Mouse (Mus musculus): ENCODE data around the gene Sh3rf3. TPM values are rescaled to one million over a fixed set of nuclear protein-coding genes. Genes with fewer than 3 reads are reported as not detected.

Gene Sh3rf3
- polyA plus RNA-seq, 1 experiment from 2014 or later = not detected

DNA sequence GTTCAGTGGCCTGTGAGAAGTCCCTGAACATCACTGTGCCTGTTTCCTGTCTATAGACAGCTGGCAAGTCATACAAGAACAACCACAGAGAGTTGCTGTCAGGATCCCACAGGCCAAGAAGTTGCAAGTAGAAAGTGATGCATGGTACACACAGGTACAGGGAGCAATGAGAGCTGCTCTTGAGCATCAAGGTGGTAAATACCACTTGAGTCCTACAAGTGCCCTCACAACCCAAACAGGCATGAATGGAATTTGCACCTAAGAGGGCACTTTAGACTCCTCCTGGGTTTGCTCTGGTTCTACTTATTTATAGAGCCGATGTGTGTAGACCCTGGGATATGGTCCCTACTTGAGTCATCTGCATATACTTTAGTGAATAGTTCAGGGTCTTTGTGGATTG is 159.0 kb downstream of the Sh3rf3 start:
- H3K4me2 ChIP-seq = no peak overlapping the region
- WGBS (ENCODE audit: insufficient replicate concordance) = 82% methylated on average over 1 of the region's 1 CpGs
- no peak for ATAC-seq

DNA sequence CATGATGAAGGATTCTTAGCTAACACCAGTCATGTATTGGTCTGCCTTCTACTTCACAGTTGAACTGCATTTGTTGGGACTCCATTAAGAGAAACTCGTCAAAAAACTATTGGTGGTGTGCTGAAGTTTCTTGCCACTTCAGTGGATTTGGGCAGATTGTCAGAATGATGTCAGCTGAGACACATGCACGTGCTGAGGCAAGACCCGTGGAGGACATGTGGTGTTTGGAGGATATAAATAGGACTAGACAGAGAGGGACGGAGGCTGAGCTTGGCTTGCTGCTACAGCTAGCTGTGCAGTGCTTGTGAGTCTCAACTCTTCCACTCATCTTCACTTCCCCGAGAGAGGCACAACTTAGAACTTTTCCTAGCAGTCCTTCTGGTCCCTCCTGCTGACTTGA is 161.0 kb downstream of the Sh3rf3 start:
- H3K27me3 ChIP-seq (replicated peaks) = no peaks in the 10 kb centered on the region
- H3K27ac ChIP-seq = no peak overlapping the region
- no peak for ATAC-seq
- no peaks in the 10 kb centered on the region for H3K36me3 ChIP-seq
- 55% methylated on average over 5 of the region's 5 CpGs for WGBS (ENCODE audit: insufficient replicate concordance)
- H3K4me1 ChIP-seq = no peaks in the 10 kb centered on the region
- H3K9ac ChIP-seq = no peak overlapping the region
- H3K4me3 ChIP-seq = no peak overlapping the region
- H3K4me2 ChIP-seq = no peak overlapping the region
- no peaks in the 10 kb centered on the region for H3K9me3 ChIP-seq (replicated peaks)

More for the DNA sequence above, 159.0 kb downstream of the Sh3rf3 start:
- no peak overlapping the region for H3K9ac ChIP-seq
- H3K27me3 ChIP-seq (replicated peaks) = no peaks in the 10 kb centered on the region
- H3K4me1 ChIP-seq = no peaks in the 10 kb centered on the region
- no peaks in the 10 kb centered on the region for H3K9me3 ChIP-seq (replicated peaks)
- H3K36me3 ChIP-seq = no peaks in the 10 kb centered on the region
- no peak overlapping the region for H3K27ac ChIP-seq
- no peak overlapping the region for H3K4me3 ChIP-seq

DNA sequence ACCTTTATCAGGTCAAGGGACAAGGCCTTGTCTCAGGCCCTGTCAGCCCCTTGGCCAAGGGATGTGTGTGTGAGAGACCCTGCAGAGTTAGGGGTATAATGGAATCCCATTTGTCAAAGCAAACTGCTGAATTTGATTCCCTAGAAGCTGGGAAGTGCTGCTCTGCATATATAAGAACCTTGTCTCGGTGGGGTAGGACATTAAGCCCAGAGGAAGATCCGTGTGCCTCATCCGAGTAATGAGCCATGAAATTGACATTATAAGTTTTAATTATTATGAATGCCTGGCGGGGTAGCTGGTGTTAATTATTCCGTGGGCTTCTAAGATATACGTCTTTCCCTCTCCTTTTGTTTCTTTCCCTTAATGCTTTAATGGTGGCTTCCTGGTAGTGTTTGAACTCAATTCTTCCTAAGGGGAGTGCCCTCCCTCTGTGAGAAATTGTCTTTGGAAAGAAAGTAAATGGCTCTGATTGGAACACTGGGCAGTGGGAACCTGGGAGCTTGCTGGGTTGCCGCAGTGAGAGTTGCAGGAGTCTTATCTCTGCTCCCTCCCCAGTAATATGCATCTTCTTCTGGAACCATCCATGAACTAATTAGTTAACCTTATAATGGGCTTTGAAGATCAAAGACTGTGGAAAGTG is 166.3 kb downstream of the Sh3rf3 start:
- Histone ChIP-seq H3K36me3 (no peaks in the 10 kb centered on the region), H3K4me3 (no peak overlapping the region), H3K9ac (no peak overlapping the region), H3K9me3 (replicated peaks) (no peaks in the 10 kb centered on the region), H3K27ac (no peak overlapping the region), H3K4me2 (no peak overlapping the region), H3K4me1 (no peaks in the 10 kb centered on the region), H3K27me3 (replicated peaks) (no peaks in the 10 kb centered on the region)
- 58% methylated on average over 7 of the region's 7 CpGs for WGBS (ENCODE audit: insufficient replicate concordance)
- no peak for ATAC-seq

GRCm38 (mm10) chr10:58981674-58982329 is 168.6 kb downstream of the Sh3rf3 start:
- Histone ChIP-seq H3K4me2 (no peak overlapping the region), H3K27me3 (replicated peaks) (no peaks in the 10 kb centered on the region), H3K4me1 (no peaks in the 10 kb centered on the region), H3K27ac (no peak overlapping the region), H3K9me3 (replicated peaks) (no peaks in the 10 kb centered on the region), H3K4me3 (no peak overlapping the region), H3K36me3 (no peaks in the 10 kb centered on the region), H3K9ac (no peak overlapping the region)
- ATAC-seq = no peak
- 74% methylated on average over 9 of the region's 9 CpGs for WGBS (ENCODE audit: insufficient replicate concordance)

DNA sequence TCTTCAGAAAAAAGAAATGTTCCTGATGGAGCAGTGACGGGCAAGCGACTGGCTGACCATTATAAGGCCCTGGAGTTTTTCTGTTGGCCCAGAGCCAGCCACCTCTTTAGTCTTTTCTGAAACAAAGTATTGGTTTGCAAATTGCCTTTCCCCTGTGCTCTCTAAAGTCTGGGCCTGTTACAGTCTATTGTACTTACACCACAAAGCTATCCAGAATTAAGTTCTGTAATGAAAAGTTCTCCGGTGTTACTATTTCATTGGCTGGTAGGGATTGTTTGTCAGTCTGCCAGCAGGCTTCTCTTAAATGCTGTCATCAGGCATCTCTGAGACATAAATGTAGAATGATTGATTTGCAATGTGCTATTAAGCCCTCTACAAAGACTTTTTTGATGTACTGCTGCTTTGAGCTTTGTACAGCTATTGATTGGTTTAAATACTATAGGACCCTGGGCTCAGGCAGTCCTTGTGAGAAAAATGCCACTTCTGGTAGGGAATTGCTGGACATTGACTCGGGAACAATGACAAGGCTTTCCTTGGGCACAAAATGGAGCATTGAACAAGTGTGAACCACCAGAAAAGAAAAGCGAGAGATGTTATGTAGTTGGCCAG is 169.5 kb downstream of the Sh3rf3 start:
- no peaks in the 10 kb centered on the region for H3K4me1 ChIP-seq
- H3K4me2 ChIP-seq = no peak overlapping the region
- WGBS (ENCODE audit: insufficient replicate concordance) = 70% methylated on average over 5 of the region's 5 CpGs
- no peaks in the 10 kb centered on the region for H3K9me3 ChIP-seq (replicated peaks)
- H3K4me3 ChIP-seq = no peak overlapping the region
- no peak overlapping the region for H3K9ac ChIP-seq
- H3K27ac ChIP-seq = no peak overlapping the region
- ATAC-seq = no peak
- no peaks in the 10 kb centered on the region for H3K36me3 ChIP-seq
- no peaks in the 10 kb centered on the region for H3K27me3 ChIP-seq (replicated peaks)

DNA sequence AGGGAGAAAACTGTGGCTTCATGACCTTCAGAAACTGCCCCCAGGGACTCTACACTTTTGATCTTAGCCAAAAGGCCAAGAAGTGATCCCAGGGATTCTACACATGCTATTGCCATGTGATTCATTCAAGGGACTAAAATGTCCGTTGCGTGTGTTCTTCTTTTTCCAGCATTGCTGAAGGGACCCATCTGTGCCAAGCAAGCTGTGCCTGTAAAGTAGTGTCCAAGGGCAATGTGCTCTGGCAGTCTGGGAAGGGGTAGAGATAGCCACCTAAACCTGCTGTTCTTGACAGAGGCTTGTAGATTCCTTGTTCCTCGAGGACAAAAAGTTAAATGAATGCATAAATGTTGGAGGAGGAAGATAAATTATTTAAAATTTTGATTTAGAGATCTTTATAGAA is 178.5 kb downstream of the Sh3rf3 start:
- no peak overlapping the region for H3K4me3 ChIP-seq
- no peak overlapping the region for H3K4me2 ChIP-seq
- WGBS (ENCODE audit: insufficient replicate concordance) = 59% methylated on average over 3 of the region's 3 CpGs
- no peak overlapping the region for H3K27ac ChIP-seq
- H3K4me1 ChIP-seq = no peaks in the 10 kb centered on the region
- H3K27me3 ChIP-seq (replicated peaks) = no peaks in the 10 kb centered on the region
- no peaks in the 10 kb centered on the region for H3K36me3 ChIP-seq
- no peak overlapping the region for H3K9ac ChIP-seq
- H3K9me3 ChIP-seq (replicated peaks) = no peaks in the 10 kb centered on the region
- no peak for ATAC-seq

GRCm38 (mm10) chr10:58994726-58995125 is 181.6 kb downstream of the Sh3rf3 start:
- no peaks in the 10 kb centered on the region for H3K9me3 ChIP-seq (replicated peaks)
- 43% methylated on average over 2 of the region's 2 CpGs for WGBS (ENCODE audit: insufficient replicate concordance)
- no peak overlapping the region for H3K9ac ChIP-seq
- H3K27me3 ChIP-seq (replicated peaks) = no peaks in the 10 kb centered on the region
- no peak overlapping the region for H3K4me3 ChIP-seq
- ATAC-seq = no peak
- H3K4me1 ChIP-seq = no peaks in the 10 kb centered on the region
- H3K36me3 ChIP-seq = no peaks in the 10 kb centered on the region
- no peak overlapping the region for H3K4me2 ChIP-seq
- H3K27ac ChIP-seq = no peak overlapping the region

DNA sequence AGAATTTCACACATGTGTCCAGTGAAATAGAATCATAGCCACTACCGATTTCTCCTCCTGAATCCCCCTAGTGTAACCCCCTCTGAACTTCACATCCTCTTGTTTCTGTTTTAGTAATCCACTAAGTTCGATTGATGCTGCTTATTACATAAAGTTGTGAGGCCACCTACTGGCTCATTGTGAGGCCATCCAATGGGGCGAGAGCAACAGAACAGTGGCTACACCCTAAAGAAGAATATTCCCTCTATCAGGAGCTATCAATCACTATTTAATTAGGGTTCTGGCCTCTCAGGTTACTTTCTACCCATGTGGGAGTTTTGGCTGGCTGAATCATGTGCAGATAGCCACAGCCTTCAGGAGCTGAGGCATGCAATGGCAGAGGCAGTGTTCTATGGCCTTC is 182.0 kb downstream of the Sh3rf3 start:
- Histone ChIP-seq H3K27ac (no peak overlapping the region), H3K4me1 (no peaks in the 10 kb centered on the region), H3K27me3 (replicated peaks) (no peaks in the 10 kb centered on the region), H3K9ac (no peak overlapping the region), H3K4me2 (no peak overlapping the region), H3K9me3 (replicated peaks) (no peaks in the 10 kb centered on the region), H3K4me3 (no peak overlapping the region), H3K36me3 (no peaks in the 10 kb centered on the region)
- 52% methylated on average over 3 of the region's 3 CpGs for WGBS (ENCODE audit: insufficient replicate concordance)
- no peak for ATAC-seq

DNA sequence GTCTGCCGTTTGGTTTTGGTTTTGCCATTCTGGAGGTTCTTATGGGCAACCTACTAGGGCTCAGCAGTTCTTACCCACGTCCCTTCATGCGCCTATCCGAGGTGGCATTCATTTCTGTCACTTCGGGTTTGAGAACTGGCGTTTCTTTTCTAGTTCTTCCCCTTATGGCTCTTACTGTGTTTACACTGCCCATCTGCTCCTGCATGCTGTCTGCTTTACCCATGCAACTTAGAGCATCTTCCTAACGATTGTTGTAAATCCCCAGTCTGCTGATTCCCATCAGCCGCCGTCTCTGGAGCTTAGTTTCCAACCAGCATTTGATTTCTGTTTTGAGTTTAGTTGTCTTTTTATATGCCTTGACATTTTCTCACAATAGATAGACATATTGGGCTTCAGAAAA is 189.2 kb downstream of the Sh3rf3 start:
- H3K9ac ChIP-seq = no peak overlapping the region
- 75% methylated on average over 9 of the region's 9 CpGs for WGBS (ENCODE audit: insufficient replicate concordance)
- H3K36me3 ChIP-seq = no peaks in the 10 kb centered on the region
- H3K4me2 ChIP-seq = no peak overlapping the region
- H3K9me3 ChIP-seq (replicated peaks) = no peaks in the 10 kb centered on the region
- H3K4me3 ChIP-seq = no peak overlapping the region
- H3K27ac ChIP-seq = no peak overlapping the region
- ATAC-seq = no peak
- H3K27me3 ChIP-seq (replicated peaks) = no peaks in the 10 kb centered on the region
- no peaks in the 10 kb centered on the region for H3K4me1 ChIP-seq

DNA sequence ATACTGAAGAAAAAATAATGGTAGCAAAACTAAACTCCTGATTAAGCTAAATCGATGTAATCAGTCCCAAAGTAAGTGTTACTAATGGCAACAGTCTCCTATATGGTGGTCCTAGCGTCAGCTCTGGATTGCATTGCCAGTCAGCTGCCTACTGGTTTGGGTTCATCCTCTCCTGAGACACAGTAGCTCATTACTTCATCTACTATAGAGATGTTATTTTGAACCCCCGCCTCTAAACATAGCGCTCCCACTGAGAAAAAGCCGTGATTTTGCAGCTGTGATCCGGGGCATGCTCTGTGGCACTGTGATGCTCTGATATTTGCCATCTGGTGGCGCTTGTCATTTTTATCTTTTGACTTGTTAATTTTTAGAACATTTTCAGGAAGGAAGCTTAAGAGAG is 198.3 kb downstream of the Sh3rf3 start:
- Histone ChIP-seq H3K36me3 (no peaks in the 10 kb centered on the region), H3K4me2 (no peak overlapping the region), H3K4me1 (no peaks in the 10 kb centered on the region), H3K9ac (no peak overlapping the region), H3K4me3 (no peak overlapping the region), H3K27me3 (replicated peaks) (no peaks in the 10 kb centered on the region), H3K27ac (no peak overlapping the region), H3K9me3 (replicated peaks) (no peaks in the 10 kb centered on the region)
- 77% methylated on average over 7 of the region's 7 CpGs for WGBS (ENCODE audit: insufficient replicate concordance)
- ATAC-seq = no peak

- Histone ChIP-seq H3K27ac (no peak overlapping the region), H3K27me3 (replicated peaks) (no peaks in the 10 kb centered on the region), H3K36me3 (no peaks in the 10 kb centered on the region), H3K9me3 (replicated peaks) (no peaks in the 10 kb centered on the region), H3K4me3 (no peak overlapping the region), H3K9ac (no peak overlapping the region), H3K4me1 (no peaks in the 10 kb centered on the region), H3K4me2 (no peak overlapping the region)
- no peak for ATAC-seq
- 70% methylated on average over 9 of the region's 9 CpGs for WGBS (ENCODE audit: insufficient replicate concordance)
Measured at GRCm38 (mm10) chr10:59013618-59014017, 200.5 kb downstream of the Sh3rf3 start.

DNA sequence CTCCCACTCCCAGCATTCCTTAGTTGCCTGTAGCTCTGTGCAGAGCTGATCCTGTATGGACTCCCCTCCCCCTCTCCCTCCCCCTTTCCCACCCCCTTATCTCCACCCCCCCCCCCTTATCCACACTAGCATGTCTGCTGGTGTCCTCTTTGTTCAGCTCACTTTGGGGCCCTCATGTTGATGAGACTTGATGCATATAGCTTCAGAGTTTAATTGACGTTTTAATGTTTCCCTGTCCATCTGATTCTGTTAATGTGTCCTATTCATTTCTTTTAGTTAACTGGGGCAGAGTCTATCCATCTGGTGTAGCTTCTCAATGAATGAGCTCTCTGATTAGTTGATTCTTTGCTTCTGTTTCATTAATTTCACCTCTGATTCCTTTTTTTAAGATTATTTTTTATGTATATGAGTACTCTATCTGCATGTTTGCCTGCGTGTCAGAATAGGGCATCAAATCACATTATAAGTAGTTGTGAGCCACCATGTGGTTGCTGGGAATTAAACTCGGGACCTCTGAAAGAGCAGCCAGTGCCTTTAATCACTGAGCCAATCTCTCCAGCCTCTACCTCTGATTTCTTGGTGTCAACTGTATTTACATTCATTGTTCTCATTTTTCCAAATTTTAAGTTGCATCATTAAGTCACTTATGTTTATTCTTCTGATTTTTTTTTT is 206.3 kb downstream of the Sh3rf3 start:
- ATAC-seq = no peak
- no peaks in the 10 kb centered on the region for H3K36me3 ChIP-seq
- no peaks in the 10 kb centered on the region for H3K27me3 ChIP-seq (replicated peaks)
- H3K4me3 ChIP-seq = no peak overlapping the region
- no peak overlapping the region for H3K9ac ChIP-seq
- 52% methylated on average over 3 of the region's 3 CpGs for WGBS (ENCODE audit: insufficient replicate concordance)
- H3K4me1 ChIP-seq = no peaks in the 10 kb centered on the region
- no peak overlapping the region for H3K4me2 ChIP-seq
- H3K9me3 ChIP-seq (replicated peaks) = no peaks in the 10 kb centered on the region
- no peak overlapping the region for H3K27ac ChIP-seq
